Mouse (Mus musculus) lung, embryonic 14.5 days (tissue): ENCODE measurements around the gene Tmem184b. TPM values are rescaled to one million over a fixed set of nuclear protein-coding genes. Genes with fewer than 3 reads are reported as not detected.

Experiments
- ATAC-seq: fragments of 200-750 bp; cut with Nextera tagmentation; 2 replicates; pipeline ENCODE4 v1.8.0; 2017; ENCODE audit warnings: mild to moderate bottlenecking, moderate TSS enrichment, moderate library complexity; ENCODE audit not compliant: insufficient read depth
- DNase-seq: peaks from one replicate; pipeline ENCODE4 v3.0.0-alpha.2; 2015
- H3K27ac ChIP-seq: fragments of 300-500 bp; sonication (generic); 2 replicates; pipeline ENCODE4 v1.5.1; 2014; ENCODE audit warnings: low read depth, mild to moderate bottlenecking, moderate library complexity
- H3K27me3 ChIP-seq: fragments of 300-500 bp; sonication (generic); 2 replicates; pipeline ENCODE4 v1.6.1; 2014; ENCODE audit warnings: low read length, control low read depth; ENCODE audit not compliant: insufficient read depth
- H3K36me3 ChIP-seq: fragments of 300-500 bp; sonication (generic); 2 replicates; pipeline ENCODE4 v1.6.1; 2014; ENCODE audit warnings: control low read depth; ENCODE audit not compliant: insufficient read depth
- H3K4me1 ChIP-seq: fragments of 300-500 bp; sonication (generic); 2 replicates; pipeline ENCODE4 v1.6.1; 2014; ENCODE audit warnings: antibody characterized with exemption, control low read depth; ENCODE audit not compliant: insufficient read depth
- H3K4me2 ChIP-seq: fragments of 300-500 bp; sonication (generic); 2 replicates; pipeline ENCODE4 v1.6.1; 2014; ENCODE audit warnings: mild to moderate bottlenecking
- H3K4me3 ChIP-seq: fragments of 300-500 bp; sonication (generic); 2 replicates; pipeline ENCODE4 v1.5.1; 2014; ENCODE audit warnings: low read depth, low read length
- H3K9ac ChIP-seq: fragments of 300-500 bp; sonication (generic); 2 replicates; pipeline ENCODE4 v1.6.1; 2014
- H3K9me3 ChIP-seq: fragments of 300-500 bp; sonication (generic); 2 replicates; pipeline ENCODE4 v1.6.1; 2016; ENCODE audit warnings: low read depth, low read length, control low read depth
- CTCF ChIP-seq: IDR thresholded peaks from 2 replicates; pipeline ENCODE4 v1.5.1; 2016; ENCODE audit warnings: antibody characterized with exemption, low read depth
- WGBS: fragments of 180-500 bp; shearing (Covaris S2); extraction: QIAGEN DNeasy Blood & Tissue Kit; methylation state at CpG from one replicate; pipeline ENCODE4 v1.1.7; 2014; 5-methylcytosine and 5-hydroxymethylcytosine counted together
- polyA plus RNA-seq: library from polyadenylated mRNA; unstranded; fragments of >200 nt; fragmentation: Nextera tagmentation; extraction: Ambion mirVana; gene quantifications from 2 replicates; pipeline ENCODE4 v1.2.1, GENCODE M21; 2014

Tmem184b gene
- polyA plus RNA-seq, 1 experiment from 2014 or later, result 77.3 TPM

GRCm38 (mm10) chr15:79360371-79360770 lies 43.0 kb downstream of the Tmem184b start:
- Histone ChIP-seq H3K27me3 (no peaks in the 10 kb centered on the region), H3K36me3 (peaks cover 45% of the 10 kb centered on the region), H3K9me3 (no peaks in the 10 kb centered on the region), H3K4me1 (peaks cover 36% of the 10 kb centered on the region), H3K27ac (peak overlapping the region; percentile 78), H3K4me3 (no peak overlapping the region), H3K4me2 (peak overlapping the region; percentile 16; the same call in 1 of the 2 replicates), H3K9ac (no peak overlapping the region)
- TF ChIP-seq CTCF, result no peak
- 20% methylated on average over 7 of the region's 7 CpGs for WGBS
- ATAC-seq, result no peak
- DNase-seq, result no peak

GRCm38 (mm10) chr15:79359954-79360353 lies 43.4 kb downstream of the Tmem184b start:
- Histone ChIP-seq H3K4me2 (peak overlapping the region; percentile 16; the same call in 1 of the 2 replicates), H3K4me3 (no peak overlapping the region), H3K27ac (peak overlapping the region; percentile 78), H3K9ac (no peak overlapping the region), H3K9me3 (no peaks in the 10 kb centered on the region), H3K36me3 (peaks cover 41% of the 10 kb centered on the region), H3K27me3 (no peaks in the 10 kb centered on the region), H3K4me1 (peaks cover 36% of the 10 kb centered on the region)
- ATAC-seq, result peak; percentile 22; the same call in 1 of the 2 replicates
- peak; percentile 82 for DNase-seq
- WGBS, result 4% methylated on average over 6 of the region's 6 CpGs
- no peak for TF ChIP-seq CTCF

- Histone ChIP-seq H3K36me3 (peaks cover 23% of the 10 kb centered on the region), H3K9ac (peak overlapping the region; percentile 15; the same call in 1 of the 2 replicates), H3K4me3 (peak overlapping the region; percentile 49), H3K4me2 (peak overlapping the region; percentile 99), H3K9me3 (no peaks in the 10 kb centered on the region), H3K4me1 (peaks cover 36% of the 10 kb centered on the region), H3K27me3 (no peaks in the 10 kb centered on the region), H3K27ac (peak overlapping the region; percentile 81)
- TF ChIP-seq CTCF, result no peak
- 25% methylated on average over 12 of the region's 12 CpGs for WGBS
- peak; percentile 37 for DNase-seq
- ATAC-seq, result peak; percentile 38
Observed at GRCm38 (mm10) chr15:79357974-79358690, 45.2 kb downstream of the Tmem184b start.

- Histone ChIP-seq H3K9ac (peak overlapping the region; percentile 67), H3K4me3 (peak overlapping the region; percentile 49), H3K4me2 (peak overlapping the region; percentile 99), H3K4me1 (peaks cover 36% of the 10 kb centered on the region), H3K27me3 (no peaks in the 10 kb centered on the region), H3K9me3 (no peaks in the 10 kb centered on the region), H3K27ac (peak overlapping the region; percentile 77), H3K36me3 (peaks cover 15% of the 10 kb centered on the region)
- ATAC-seq (peak; percentile 79), DNase-seq (peak; percentile 90)
- peak; percentile 24; the same call in 1 of the 2 replicates for TF ChIP-seq CTCF
- WGBS, result under 1% methylated on average over 77 of the region's 77 CpGs
Observed at GRCm38 (mm10) chr15:79357036-79357911, 46.1 kb downstream of the Tmem184b start.

GRCm38 (mm10) chr15:79356481-79356880 lies 46.9 kb downstream of the Tmem184b start:
- DNase-seq, result no peak
- H3K4me3 ChIP-seq, result peak overlapping the region; percentile 49
- H3K4me1 ChIP-seq, result peaks cover 39% of the 10 kb centered on the region
- H3K9me3 ChIP-seq, result no peaks in the 10 kb centered on the region
- H3K27me3 ChIP-seq, result no peaks in the 10 kb centered on the region
- no peak for ATAC-seq
- 71% methylated on average over 8 of the region's 8 CpGs for WGBS
- H3K36me3 ChIP-seq, result peaks cover 7% of the 10 kb centered on the region
- TF ChIP-seq CTCF, result no peak
- no peak overlapping the region for H3K9ac ChIP-seq
- H3K4me2 ChIP-seq, result peak overlapping the region; percentile 99
- H3K27ac ChIP-seq, result no peak overlapping the region

GRCm38 (mm10) chr15:79354619-79355018 lies 48.8 kb downstream of the Tmem184b start:
- ATAC-seq (no peak), DNase-seq (no peak)
- no peak overlapping the region for H3K27ac ChIP-seq
- H3K4me1 ChIP-seq, result peaks cover 30% of the 10 kb centered on the region
- H3K9ac ChIP-seq, result no peak overlapping the region
- no peak for TF ChIP-seq CTCF
- H3K9me3 ChIP-seq, result no peaks in the 10 kb centered on the region
- H3K36me3 ChIP-seq, result no peaks in the 10 kb centered on the region
- 74% methylated on average over 4 of the region's 4 CpGs for WGBS
- H3K4me3 ChIP-seq, result no peak overlapping the region
- no peak overlapping the region for H3K4me2 ChIP-seq
- no peaks in the 10 kb centered on the region for H3K27me3 ChIP-seq

GRCm38 (mm10) chr15:79353690-79354305 lies 49.6 kb downstream of the Tmem184b start:
- 76% methylated on average over 5 of the region's 5 CpGs for WGBS
- no peak for DNase-seq
- no peaks in the 10 kb centered on the region for H3K27me3 ChIP-seq
- H3K9me3 ChIP-seq, result no peaks in the 10 kb centered on the region
- H3K9ac ChIP-seq, result no peak overlapping the region
- H3K4me3 ChIP-seq, result no peak overlapping the region
- no peaks in the 10 kb centered on the region for H3K36me3 ChIP-seq
- no peak for TF ChIP-seq CTCF
- H3K4me2 ChIP-seq, result no peak overlapping the region
- no peak overlapping the region for H3K27ac ChIP-seq
- peaks cover 30% of the 10 kb centered on the region for H3K4me1 ChIP-seq
- ATAC-seq, result no peak
